Mouse (Mus musculus): ENCODE data around the gene Rnf225. TPM values are rescaled to one million over a fixed set of nuclear protein-coding genes. Genes with fewer than 3 reads are reported as not detected.

Rnf225 gene
- polyA plus RNA-seq, 1 experiment from 2014 or later, result 0.77 TPM

- Histone ChIP-seq H3K9me3 (replicated peaks) (no peaks in the 10 kb centered on the region), H3K27ac (peak overlapping the region; percentile 90), H3K27me3 (no peaks in the 10 kb centered on the region), H3K4me2 (peak overlapping the region; percentile 93), H3K36me3 (peaks cover 28% of the 10 kb centered on the region), H3K4me1 (peaks cover 19% of the 10 kb centered on the region), H3K9ac (peak overlapping the region; percentile 91), H3K4me3 (replicated peaks) (peak overlapping the region; percentile 89)
- under 1% methylated on average over 25 of the region's 29 CpGs for WGBS
- ATAC-seq (replicated peaks; ENCODE audit: low FRiP score), result peak; percentile 67
These were observed 39.1 kb downstream of the Rnf225 start for GRCm38 (mm10) chr7:12966104-12966845.

GRCm38 (mm10) chr7:12970906-12971305 is 43.7 kb downstream of the Rnf225 start:
- H3K9ac ChIP-seq, result no peak overlapping the region
- H3K9me3 ChIP-seq (replicated peaks), result no peaks in the 10 kb centered on the region
- H3K4me2 ChIP-seq, result no peak overlapping the region
- H3K4me1 ChIP-seq, result peaks cover 11% of the 10 kb centered on the region
- H3K4me3 ChIP-seq (replicated peaks), result no peak overlapping the region
- H3K27ac ChIP-seq, result no peak overlapping the region
- H3K36me3 ChIP-seq, result peaks cover 50% of the 10 kb centered on the region
- WGBS, result 95% methylated on average over 25 of the region's 25 CpGs
- ATAC-seq (replicated peaks; ENCODE audit: low FRiP score), result no peak
- H3K27me3 ChIP-seq, result no peaks in the 10 kb centered on the region

- H3K27ac ChIP-seq, result peak within 1 kb of the TSS; percentile 98
- H3K4me2 ChIP-seq, result peak within 1 kb of the TSS; percentile 80
- ATAC-seq (replicated peaks; ENCODE audit: low FRiP score), result peak; percentile 99
- H3K9ac ChIP-seq, result peak within 1 kb of the TSS; percentile 69
- peak within 1 kb of the TSS; percentile 75 for H3K4me3 ChIP-seq (replicated peaks)
- under 1% methylated on average over 49 of the region's 49 CpGs for WGBS
- peaks cover 18% of the 10 kb centered on the region for H3K36me3 ChIP-seq
- H3K27me3 ChIP-seq, result no peaks in the 10 kb centered on the region
- no peaks in the 10 kb centered on the region for H3K9me3 ChIP-seq (replicated peaks)
- peaks cover 19% of the 10 kb centered on the region for H3K4me1 ChIP-seq
These were observed 50.6 kb downstream of the Rnf225 start, which contains the start of gene Zfp446 for GRCm38 (mm10) chr7:12977682-12978389. TSS of gene Zfp446 (plus strand) at chr7:12977848.

- H3K9me3 ChIP-seq (replicated peaks), result no peaks in the 10 kb centered on the region
- H3K27me3 ChIP-seq, result no peaks in the 10 kb centered on the region
- peaks cover 11% of the 10 kb centered on the region for H3K36me3 ChIP-seq
- peak overlapping the region; percentile 75 for H3K4me3 ChIP-seq (replicated peaks)
- peak overlapping the region; percentile 98; the same call in 1 of the 2 replicates for H3K27ac ChIP-seq
- peaks cover 19% of the 10 kb centered on the region for H3K4me1 ChIP-seq
- no peak for ATAC-seq (replicated peaks; ENCODE audit: low FRiP score)
- peak overlapping the region; percentile 80 for H3K4me2 ChIP-seq
- 79% methylated on average over 18 of the region's 18 CpGs for WGBS
- peak overlapping the region; percentile 68; the same call in 1 of the 2 replicates for H3K9ac ChIP-seq
These were observed 51.9 kb downstream of the Rnf225 start for GRCm38 (mm10) chr7:12978931-12979722.

- Histone ChIP-seq H3K27ac (no peak overlapping the region), H3K4me3 (replicated peaks) (no peak overlapping the region), H3K4me2 (no peak overlapping the region), H3K9me3 (replicated peaks) (no peaks in the 10 kb centered on the region), H3K9ac (no peak overlapping the region), H3K27me3 (no peaks in the 10 kb centered on the region), H3K4me1 (peaks cover 19% of the 10 kb centered on the region), H3K36me3 (peaks cover 11% of the 10 kb centered on the region)
- WGBS, result 33% methylated on average over 6 of the region's 6 CpGs
- no peak for ATAC-seq (replicated peaks; ENCODE audit: low FRiP score)
These were observed 52.6 kb downstream of the Rnf225 start for GRCm38 (mm10) chr7:12979776-12980175.

- H3K27ac ChIP-seq, result no peak overlapping the region
- H3K4me2 ChIP-seq, result no peak overlapping the region
- ATAC-seq (replicated peaks; ENCODE audit: low FRiP score), result no peak
- H3K4me1 ChIP-seq, result peaks cover 19% of the 10 kb centered on the region
- H3K9me3 ChIP-seq (replicated peaks), result no peaks in the 10 kb centered on the region
- 80% methylated on average over 7 of the region's 7 CpGs for WGBS
- H3K9ac ChIP-seq, result no peak overlapping the region
- H3K36me3 ChIP-seq, result peaks cover 11% of the 10 kb centered on the region
- H3K27me3 ChIP-seq, result no peaks in the 10 kb centered on the region
- no peak overlapping the region for H3K4me3 ChIP-seq (replicated peaks)
These were observed 53.1 kb downstream of the Rnf225 start for GRCm38 (mm10) chr7:12980291-12980690.

Other genes with a start within 250 kb of the Rnf225 start
- gene Vmn2r55, start 242.4 kb upstream of the Rnf225 start, polyA plus RNA-seq (2015; fragmentation: Nextera tagmentation; extraction: Ambion mirVana), result not detected in 2 replicates
- not detected in 2 replicates for gene Vmn2r56, start 192.4 kb upstream of the Rnf225 start, polyA plus RNA-seq (2015; fragmentation: Nextera tagmentation; extraction: Ambion mirVana)
- 7.9 and 8.9 TPM in 2 replicates for gene Zscan18, start 123.8 kb upstream of the Rnf225 start, polyA plus RNA-seq (2015; fragmentation: Nextera tagmentation; extraction: Ambion mirVana)
- 15.8 and 16.4 TPM in 2 replicates for gene Zfp329, start 108.6 kb upstream of the Rnf225 start, polyA plus RNA-seq (2015; fragmentation: Nextera tagmentation; extraction: Ambion mirVana)
- gene Zfp110, start 92.7 kb upstream of the Rnf225 start, polyA plus RNA-seq (2015; fragmentation: Nextera tagmentation; extraction: Ambion mirVana), result 32.3 and 34.0 TPM in 2 replicates
- gene Zfp128, start 46.2 kb upstream of the Rnf225 start, polyA plus RNA-seq (2015; fragmentation: Nextera tagmentation; extraction: Ambion mirVana), result 3.7 and 3.8 TPM in 2 replicates
- 19.3 and 19.9 TPM in 2 replicates for gene Zscan22, start 29.6 kb upstream of the Rnf225 start, polyA plus RNA-seq (2015; fragmentation: Nextera tagmentation; extraction: Ambion mirVana)
- 1,034 and 1,085 TPM in 2 replicates for gene Rps5, start 5.1 kb upstream of the Rnf225 start, polyA plus RNA-seq (2015; fragmentation: Nextera tagmentation; extraction: Ambion mirVana)
- 9.8 and 11.4 TPM in 2 replicates for gene Zfp324, start 38.4 kb downstream of the Rnf225 start, polyA plus RNA-seq (2015; fragmentation: Nextera tagmentation; extraction: Ambion mirVana)
- gene Zfp446, start 50.4 kb downstream of the Rnf225 start, polyA plus RNA-seq (2015; fragmentation: Nextera tagmentation; extraction: Ambion mirVana), result 11.2 and 13.3 TPM in 2 replicates
- 0.15 and 0.44 TPM in 2 replicates for gene Slc27a5, start 70.8 kb downstream of the Rnf225 start, polyA plus RNA-seq (2015; fragmentation: Nextera tagmentation; extraction: Ambion mirVana)
- 283 and 298 TPM in 2 replicates for gene Trim28, start 71.7 kb downstream of the Rnf225 start, polyA plus RNA-seq (2015; fragmentation: Nextera tagmentation; extraction: Ambion mirVana)
- 22.1 and 24.8 TPM in 2 replicates for gene Zbtb45, start 82.6 kb downstream of the Rnf225 start, polyA plus RNA-seq (2015; fragmentation: Nextera tagmentation; extraction: Ambion mirVana)
- gene Chmp2a, start 107.4 kb downstream of the Rnf225 start, polyA plus RNA-seq (2015; fragmentation: Nextera tagmentation; extraction: Ambion mirVana), result 144 and 146 TPM in 2 replicates
- 113 and 114 TPM in 2 replicates for gene Ube2m, start 110.9 kb downstream of the Rnf225 start, polyA plus RNA-seq (2015; fragmentation: Nextera tagmentation; extraction: Ambion mirVana)
- gene Mzf1, start 127.3 kb downstream of the Rnf225 start, polyA plus RNA-seq (2015; fragmentation: Nextera tagmentation; extraction: Ambion mirVana), result 2.8 and 4.3 TPM in 2 replicates
- gene Vmn1r85, start 167.8 kb downstream of the Rnf225 start, polyA plus RNA-seq (2015; fragmentation: Nextera tagmentation; extraction: Ambion mirVana), result not detected in 2 replicates
- not detected in 2 replicates for gene Vmn1r86, start 192.5 kb downstream of the Rnf225 start, polyA plus RNA-seq (2015; fragmentation: Nextera tagmentation; extraction: Ambion mirVana)
- gene Vmn1r87, start 212.7 kb downstream of the Rnf225 start, polyA plus RNA-seq (2015; fragmentation: Nextera tagmentation; extraction: Ambion mirVana), result not detected in 2 replicates
- not detected in 2 replicates for gene Vmn1r88, start 232.2 kb downstream of the Rnf225 start, polyA plus RNA-seq (2015; fragmentation: Nextera tagmentation; extraction: Ambion mirVana)

Measured in kidney, embryonic 15.5 days (tissue).